Mouse (Mus musculus) CH12F3 (cell line): ENCODE data around the gene Gorab.

ENCODE experiments used
- in situ Hi-C: fragments of 300-500 bp; cut with MboI; formaldehyde crosslinking; loops from 2 replicates; pipeline ENCODE4 v1.14.3; 2020; ENCODE audit warnings: low sequenced_read_pairs

Gorab gene

GRCm38 (mm10) chr1:163357733-163358132 lies 45.7 kb downstream of the Gorab start:
- in situ Hi-C loops, result no loop called here

GRCm38 (mm10) chr1:163356167-163356566 lies 47.3 kb downstream of the Gorab start:
- in situ Hi-C loops, result no loop called here

- in situ Hi-C loops, result no loop called here
Measured at GRCm38 (mm10) chr1:163355626-163356156, 47.8 kb downstream of the Gorab start.

- in situ Hi-C loops, result no loop called here
Measured at GRCm38 (mm10) chr1:163350988-163351387, 52.5 kb downstream of the Gorab start.

GRCm38 (mm10) chr1:163345541-163345940 lies 57.9 kb downstream of the Gorab start:
- in situ Hi-C loops, result no loop called here

- in situ Hi-C loops, result no loop called here
Measured at GRCm38 (mm10) chr1:163344931-163345330, 58.5 kb downstream of the Gorab start.

- in situ Hi-C loops, result no loop called here
Measured at GRCm38 (mm10) chr1:163339219-163339561, 64.3 kb downstream of the Gorab start.

GRCm38 (mm10) chr1:163338525-163339218 lies 64.8 kb downstream of the Gorab start:
- in situ Hi-C loops, result no loop called here

- in situ Hi-C loops, result no loop called here
Measured at GRCm38 (mm10) chr1:163337821-163338220, 65.6 kb downstream of the Gorab start.
